Mouse (Mus musculus) stomach, embryonic 14.5 days (tissue): ENCODE data around the gene Mrps11. TPM values are rescaled to one million over a fixed set of nuclear protein-coding genes. Genes with fewer than 3 reads are reported as not detected.

Source experiments
- ATAC-seq: fragments of 200-750 bp; cut with Nextera tagmentation; 2 replicates; pipeline ENCODE4 v1.8.0; 2017; ENCODE audit warnings: low read depth, moderate TSS enrichment; ENCODE audit not compliant: insufficient number of reproducible peaks, insufficient read depth, low FRiP score
- H3K27ac ChIP-seq: fragments of 300-500 bp; sonication (generic); 2 replicates; pipeline ENCODE4 v1.5.1; 2014; ENCODE audit warnings: mild to moderate bottlenecking, low read length, moderate library complexity, mixed read lengths
- H3K27me3 ChIP-seq: fragments of 300-500 bp; sonication (generic); 2 replicates; pipeline ENCODE4 v1.6.1; 2014; ENCODE audit warnings: low read length, control low read depth, mixed read lengths; ENCODE audit not compliant: control insufficient read depth, insufficient read depth
- H3K36me3 ChIP-seq: fragments of 300-500 bp; sonication (generic); 2 replicates; pipeline ENCODE4 v1.6.1; 2014; ENCODE audit warnings: mild to moderate bottlenecking, control low read depth, low read length, moderate library complexity, mixed read lengths; ENCODE audit not compliant: control insufficient read depth, insufficient read depth
- H3K4me1 ChIP-seq: fragments of 300-500 bp; sonication (generic); 2 replicates; pipeline ENCODE4 v1.6.1; 2014; ENCODE audit warnings: low read length, control low read depth, mixed read lengths; ENCODE audit not compliant: control insufficient read depth, insufficient read depth
- H3K4me2 ChIP-seq: fragments of 300-500 bp; sonication (generic); replicated peaks from 2 replicates; pipeline ENCODE4 v1.6.1; 2014; ENCODE audit warnings: low read depth, low read length, control low read depth
- H3K4me3 ChIP-seq: fragments of 300-500 bp; sonication (generic); 2 replicates; pipeline ENCODE4 v1.5.1; 2014; ENCODE audit warnings: low read depth, low read length, control low read depth
- H3K9ac ChIP-seq: fragments of 300-500 bp; sonication (generic); replicated peaks from 2 replicates; pipeline ENCODE4 v1.6.1; 2014; ENCODE audit warnings: low read depth, mild to moderate bottlenecking, control low read depth, low read length, moderate library complexity, mixed read lengths
- H3K9me3 ChIP-seq: fragments of 300-500 bp; sonication (generic); 2 replicates; pipeline ENCODE4 v1.6.1; 2016; ENCODE audit warnings: low read depth, low read length, control low read depth; ENCODE audit not compliant: control insufficient read depth
- WGBS: fragments of 180-500 bp; shearing (Covaris S2); extraction: QIAGEN DNeasy Blood & Tissue Kit; methylation state at CpG from one replicate; pipeline ENCODE4 v1.1.7; 2014; 5-methylcytosine and 5-hydroxymethylcytosine counted together
- polyA plus RNA-seq: library from polyadenylated mRNA; unstranded; fragments of >200 nt; fragmentation: Nextera tagmentation; extraction: Ambion mirVana; gene quantifications from 2 replicates; pipeline ENCODE4 v1.2.1, GENCODE M21; 2014

The Mrps11 gene
- polyA plus RNA-seq, 1 experiment from 2014 or later: 73.2 TPM

GRCm38 (mm10) chr7:78799730-78800496 is 17.0 kb downstream of the Mrps11 start:
- Histone ChIP-seq H3K36me3 (no peaks in the 10 kb centered on the region), H3K27me3 (no peaks in the 10 kb centered on the region), H3K4me1 (no peaks in the 10 kb centered on the region), H3K4me3 (no peak overlapping the region), H3K4me2 (no peak overlapping the region), H3K9ac (no peak overlapping the region), H3K9me3 (no peaks in the 10 kb centered on the region), H3K27ac (no peak overlapping the region)
- 78% methylated on average over 9 of the region's 9 CpGs for WGBS
- no peak for ATAC-seq

- WGBS: 77% methylated on average over 3 of the region's 3 CpGs
- H3K4me3 ChIP-seq: no peak overlapping the region
- H3K36me3 ChIP-seq: no peaks in the 10 kb centered on the region
- H3K4me2 ChIP-seq: no peak overlapping the region
- no peaks in the 10 kb centered on the region for H3K9me3 ChIP-seq
- no peak overlapping the region for H3K27ac ChIP-seq
- H3K27me3 ChIP-seq: no peaks in the 10 kb centered on the region
- no peaks in the 10 kb centered on the region for H3K4me1 ChIP-seq
- ATAC-seq: no peak
- no peak overlapping the region for H3K9ac ChIP-seq
Measured at GRCm38 (mm10) chr7:78803841-78804240, 20.9 kb downstream of the Mrps11 start.

- no peak overlapping the region for H3K4me3 ChIP-seq
- no peak overlapping the region for H3K9ac ChIP-seq
- H3K9me3 ChIP-seq: no peaks in the 10 kb centered on the region
- 47% methylated on average over 4 of the region's 4 CpGs for WGBS
- no peaks in the 10 kb centered on the region for H3K27me3 ChIP-seq
- H3K36me3 ChIP-seq: no peaks in the 10 kb centered on the region
- H3K27ac ChIP-seq: peak overlapping the region; percentile 39; the same call in 1 of the 2 replicates
- H3K4me2 ChIP-seq: no peak overlapping the region
- no peaks in the 10 kb centered on the region for H3K4me1 ChIP-seq
- peak; percentile 33; the same call in 1 of the 2 replicates for ATAC-seq
Measured at GRCm38 (mm10) chr7:78807192-78807591, 24.3 kb downstream of the Mrps11 start.

GRCm38 (mm10) chr7:78813791-78814190 is 30.9 kb downstream of the Mrps11 start:
- H3K9me3 ChIP-seq: no peaks in the 10 kb centered on the region
- no peak overlapping the region for H3K4me3 ChIP-seq
- ATAC-seq: no peak
- no peaks in the 10 kb centered on the region for H3K27me3 ChIP-seq
- H3K36me3 ChIP-seq: no peaks in the 10 kb centered on the region
- H3K4me2 ChIP-seq: no peak overlapping the region
- H3K4me1 ChIP-seq: no peaks in the 10 kb centered on the region
- H3K9ac ChIP-seq: no peak overlapping the region
- H3K27ac ChIP-seq: no peak overlapping the region
- WGBS: 89% methylated on average over 6 of the region's 6 CpGs

GRCm38 (mm10) chr7:78814766-78815165 is 31.8 kb downstream of the Mrps11 start:
- H3K4me2 ChIP-seq: no peak overlapping the region
- H3K36me3 ChIP-seq: no peaks in the 10 kb centered on the region
- H3K27me3 ChIP-seq: no peaks in the 10 kb centered on the region
- no peak overlapping the region for H3K4me3 ChIP-seq
- no peak overlapping the region for H3K9ac ChIP-seq
- ATAC-seq: no peak
- no peaks in the 10 kb centered on the region for H3K4me1 ChIP-seq
- H3K9me3 ChIP-seq: no peaks in the 10 kb centered on the region
- H3K27ac ChIP-seq: no peak overlapping the region

- H3K9me3 ChIP-seq: no peaks in the 10 kb centered on the region
- no peak overlapping the region for H3K27ac ChIP-seq
- no peak overlapping the region for H3K4me3 ChIP-seq
- no peak overlapping the region for H3K4me2 ChIP-seq
- H3K27me3 ChIP-seq: no peaks in the 10 kb centered on the region
- no peaks in the 10 kb centered on the region for H3K4me1 ChIP-seq
- WGBS: 74% methylated on average over 12 of the region's 12 CpGs
- no peak for ATAC-seq
- no peaks in the 10 kb centered on the region; the same call in 1 of the 2 replicates for H3K36me3 ChIP-seq
- no peak overlapping the region for H3K9ac ChIP-seq
Measured at GRCm38 (mm10) chr7:78818336-78818735, 35.4 kb downstream of the Mrps11 start.

GRCm38 (mm10) chr7:78826682-78827385 is 43.9 kb downstream of the Mrps11 start:
- no peak; the same call in 1 of the 2 replicates for ATAC-seq
- Histone ChIP-seq H3K4me3 (no peak overlapping the region), H3K27ac (no peak overlapping the region), H3K4me1 (no peaks in the 10 kb centered on the region), H3K36me3 (peaks cover 33% of the 10 kb centered on the region), H3K27me3 (no peaks in the 10 kb centered on the region), H3K9ac (no peak overlapping the region), H3K9me3 (no peaks in the 10 kb centered on the region), H3K4me2 (no peak overlapping the region)
- WGBS: 32% methylated on average over 9 of the region's 9 CpGs

- Histone ChIP-seq H3K4me2 (no peak overlapping the region), H3K4me3 (no peak overlapping the region), H3K9ac (no peak overlapping the region), H3K36me3 (peaks cover 33% of the 10 kb centered on the region), H3K27me3 (no peaks in the 10 kb centered on the region), H3K4me1 (no peaks in the 10 kb centered on the region), H3K27ac (no peak overlapping the region), H3K9me3 (no peaks in the 10 kb centered on the region)
- 76% methylated on average over 14 of the region's 14 CpGs for WGBS
- no peak for ATAC-seq
Measured at GRCm38 (mm10) chr7:78827749-78828362, 44.9 kb downstream of the Mrps11 start.
